Mouse (Mus musculus) C2C12 (cell line): Measurements from ENCODE around the gene Gli1.

Source experiments
- CEBPB ChIP-seq: IDR thresholded peaks from one replicate; pipeline ENCODE4 v1.6.1; 2011; ENCODE audit warnings: low read depth, mild to moderate bottlenecking, control low read depth, moderate library complexity
- CTCF ChIP-seq: IDR thresholded peaks from one replicate; pipeline ENCODE4 v1.5.1; 2011; ENCODE audit not compliant: control insufficient read depth, insufficient read depth, insufficient read length
- MYOD1 ChIP-seq: IDR thresholded peaks from one replicate; pipeline ENCODE4 v1.6.1; 2011; ENCODE audit warnings: low read depth; ENCODE audit not compliant: control insufficient read depth, insufficient read length
- MYOG ChIP-seq: IDR thresholded peaks from one replicate; pipeline ENCODE4 v1.6.1; 2011; ENCODE audit not compliant: control insufficient read depth, insufficient read length; ENCODE audit errors: extremely low read depth
- USF1 ChIP-seq: IDR thresholded peaks from one replicate; pipeline ENCODE4 v1.6.1; 2011; ENCODE audit warnings: low read depth, mild to moderate bottlenecking, control low read depth, moderate library complexity

DNA sequence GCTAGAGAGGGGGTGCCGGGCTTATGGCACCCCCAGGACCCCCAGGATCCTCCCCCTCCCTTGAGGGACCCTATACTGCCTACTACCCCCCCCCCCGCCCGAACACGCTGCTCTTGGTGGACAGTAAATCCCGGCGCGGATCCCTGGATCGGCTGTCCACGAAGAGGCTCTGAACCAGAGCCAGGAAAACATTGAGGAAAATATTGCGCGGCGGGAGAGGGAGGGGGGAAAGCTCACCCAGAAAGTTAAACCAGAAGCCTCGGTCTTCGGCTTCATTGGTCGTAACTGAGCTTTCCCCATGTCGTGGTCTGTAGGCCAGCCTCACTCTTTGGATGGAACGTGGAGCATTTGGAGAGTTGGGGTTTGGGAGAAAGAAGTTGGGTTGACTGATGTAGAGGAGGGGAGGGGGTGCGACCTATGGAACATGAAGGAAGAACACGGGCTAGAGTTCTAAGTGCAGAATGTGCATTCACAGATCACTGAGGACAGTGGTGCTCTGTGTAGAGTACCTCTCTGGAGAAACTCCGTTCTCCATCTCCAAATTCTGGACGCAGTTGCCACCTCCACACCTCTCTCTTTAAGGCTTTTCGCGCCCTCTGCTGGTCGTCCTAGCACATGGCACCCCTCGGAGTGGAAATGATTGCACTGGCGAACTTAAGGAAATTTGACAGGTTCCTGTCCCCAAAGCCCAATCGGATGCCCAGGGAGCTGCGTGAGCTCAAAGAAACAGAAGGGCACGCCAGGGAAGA, at the start of gene Gli1:
- TF ChIP-seq CTCF: peak; percentile 73
- no peak for TF ChIP-seq CEBPB
- TF ChIP-seq MYOD1: no peak
- no peak for TF ChIP-seq USF1
- TF ChIP-seq MYOG: no peak
